Mouse (Mus musculus): ENCODE results near the gene Carmil2. TPM values are rescaled to one million over a fixed set of nuclear protein-coding genes. Genes with fewer than 3 reads are reported as not detected.

The Carmil2 gene
- total and polyA plus RNA-seq, 3 experiments, result 2.0 to 33.2 (median 7.6) TPM

- no peak overlapping the region for H3K27ac ChIP-seq (ENCODE audit: insufficient read depth, low read depth)
- no peak overlapping the region for H3K4me3 ChIP-seq (replicated peaks in 1 of 3; ENCODE audit: low read depth in 2 of 3, low read length in 2 of 3, poor library complexity in 1 of 3)
- H3K27me3 ChIP-seq (replicated peaks), result no peaks in the 10 kb centered on the region
- no peak overlapping the region for H3K9ac ChIP-seq (ENCODE audit: insufficient read depth, low read depth)
- no peaks in the 10 kb centered on the region; the same call in 1 of the 2 replicates for H3K79me2 ChIP-seq (replicated peaks; ENCODE audit: control insufficient read depth, extremely low read depth, insufficient read depth, poor library complexity, severe bottlenecking)
- no peak for DNase-seq (ENCODE audit: extremely low read depth)
- dilution Hi-C loops (cut with MboI; ENCODE audit: extremely low pct_ligation_motif_present, extremely low pct_unique_long_range_greater_than_20kb, low sequenced_read_pairs) (no loop called here), in situ Hi-C loops (cut with MboI; ENCODE audit: low pct_ligation_motif_present, low pct_unique_long_range_greater_than_20kb, low sequenced_read_pairs) (loop anchor here (5.0 to 25.0 kb wide), 2 partner anchors 108 to 332 kb away; no protein-coding TSS in a partner anchor)
- TF ChIP-seq MYC (IDR thresholded peaks at IDR 0.05; ENCODE audit: low read depth, low read length), result no peak
- TF ChIP-seq JUN (IDR thresholded peaks at IDR 0.05; ENCODE audit: insufficient read depth, low read depth, low read length), result no peak
- no peak for TF ChIP-seq PAX5 (IDR thresholded peaks at IDR 0.05; ENCODE audit: low read length)
- H3K36me3 ChIP-seq (replicated peaks in 1 of 2; ENCODE audit: control insufficient read depth in 1 of 2, insufficient read depth in 1 of 2, low read length in 1 of 2), result peaks cover 21 to 36% of the 10 kb centered on the region in 2 experiments
- no peak overlapping the region for H3K4me2 ChIP-seq (ENCODE audit: insufficient read depth, low read depth, poor library complexity, severe bottlenecking)
- peaks cover 6 to 37% of the 10 kb centered on the region in 2 experiments for H3K4me1 ChIP-seq (ENCODE audit: control insufficient read depth in 1 of 2, insufficient read depth in 2 of 2)
- H3K9me3 ChIP-seq (replicated peaks; ENCODE audit: low read length), result no peaks in the 10 kb centered on the region
Measured at GRCm38 (mm10) chr8:105704955-105705354, 18.9 kb downstream of the Carmil2 start.

GRCm38 (mm10) chr8:105706426-105706825 lies 20.4 kb downstream of the Carmil2 start:
- Histone ChIP-seq H3K36me3 (replicated peaks in 1 of 2; ENCODE audit: control insufficient read depth in 1 of 2, insufficient read depth in 1 of 2, low read length in 1 of 2) (peaks cover 21 to 36% of the 10 kb centered on the region in 2 experiments), H3K9ac (ENCODE audit: insufficient read depth, low read depth) (0 out of 2 replicates have a peak overlapping the region, but pooled peaks have one; percentile 74), H3K27me3 (replicated peaks) (no peaks in the 10 kb centered on the region), H3K79me2 (replicated peaks; ENCODE audit: control insufficient read depth, extremely low read depth, insufficient read depth, poor library complexity, severe bottlenecking) (no peaks in the 10 kb centered on the region; the same call in 1 of the 2 replicates), H3K4me1 (ENCODE audit: control insufficient read depth in 1 of 2, insufficient read depth in 2 of 2) (peaks cover 6 to 33% of the 10 kb centered on the region in 2 experiments), H3K9me3 (replicated peaks; ENCODE audit: low read length) (no peaks in the 10 kb centered on the region), H3K4me3 (replicated peaks in 1 of 3; ENCODE audit: low read depth in 2 of 3, low read length in 2 of 3, poor library complexity in 1 of 3) (peak overlapping the region in 2 of 3 experiments; percentile 12 to 28), H3K4me2 (ENCODE audit: insufficient read depth, low read depth, poor library complexity, severe bottlenecking) (peak overlapping the region; percentile 66), H3K27ac (ENCODE audit: insufficient read depth, low read depth) (no peak overlapping the region)
- dilution Hi-C loops (cut with MboI; ENCODE audit: extremely low pct_ligation_motif_present, extremely low pct_unique_long_range_greater_than_20kb, low sequenced_read_pairs) (no loop called here), in situ Hi-C loops (cut with MboI; ENCODE audit: low pct_ligation_motif_present, low pct_unique_long_range_greater_than_20kb, low sequenced_read_pairs) (loop anchor here (25.0 kb wide), 1 partner anchor 331 kb away; no protein-coding TSS in a partner anchor)
- DNase-seq (ENCODE audit: extremely low read depth), result no peak
- TF ChIP-seq POLR2A (IDR thresholded peaks at IDR 0.05; ENCODE audit: low read depth, low read length), result no peak
- no peak for TF ChIP-seq USF1 (IDR thresholded peaks at IDR 0.05; ENCODE audit: low read depth, low read length)
- TF ChIP-seq MYC (IDR thresholded peaks at IDR 0.05; ENCODE audit: low read depth, low read length), result no peak
- no peak for TF ChIP-seq KAT2A (IDR thresholded peaks at IDR 0.05; ENCODE audit: insufficient replicate concordance, low read length)
- no peak for TF ChIP-seq SMC3 (IDR thresholded peaks at IDR 0.05; ENCODE audit: low read depth, low read length)
- no peak for TF ChIP-seq MXI1 (IDR thresholded peaks at IDR 0.05; ENCODE audit: low read depth, low read length)
- TF ChIP-seq ZNF384 (IDR thresholded peaks at IDR 0.05; ENCODE audit: low read depth, low read length), result no peak
- TF ChIP-seq ETS1 (conservative IDR thresholded peaks at IDR 0.05; ENCODE audit: low read depth, low read length), result no peak
- TF ChIP-seq GABPA (IDR thresholded peaks at IDR 0.05; ENCODE audit: insufficient replicate concordance, low read depth, low read length), result no peak
- no peak for TF ChIP-seq POLR2AphosphoS2 (IDR thresholded peaks at IDR 0.05; ENCODE audit: low read depth, low read length)
- no peak for TF ChIP-seq MEF2A (IDR thresholded peaks at IDR 0.05; ENCODE audit: borderline replicate concordance, low read depth, low read length)
- no peak for TF ChIP-seq SIN3A (IDR thresholded peaks at IDR 0.05; ENCODE audit: low read length)
- no peak for TF ChIP-seq JUN (IDR thresholded peaks at IDR 0.05; ENCODE audit: insufficient read depth, low read depth, low read length)
- no peak for TF ChIP-seq EP300 (IDR thresholded peaks at IDR 0.05; ENCODE audit: low read length)
- TF ChIP-seq USF2 (conservative IDR thresholded peaks at IDR 0.05; ENCODE audit: low read depth, low read length), result no peak
- TF ChIP-seq NRF1 (IDR thresholded peaks at IDR 0.05; ENCODE audit: low read depth, low read length), result no peak
- no peak for TF ChIP-seq ZKSCAN1 (IDR thresholded peaks at IDR 0.05; ENCODE audit: borderline replicate concordance, low read depth, low read length)
- TF ChIP-seq CTCF (conservative IDR thresholded peaks at IDR 0.05 in 1 of 2, IDR thresholded peaks at IDR 0.05 in 1 of 2; ENCODE audit: low read depth in 2 of 2, low read length in 2 of 2), result no peak
